Mouse (Mus musculus) heart, postnatal 10 days (tissue): ENCODE measurements around the gene Nyap2. TPM values are rescaled to one million over a fixed set of nuclear protein-coding genes. Genes with fewer than 3 reads are reported as not detected.

Experiments used
- DNase-seq, 2 experiments: peaks; one replicate each; pipeline ENCODE4 v3.0.0; 2021
- intact Hi-C: fragments of 180-260 bp; cut with DNase I; formaldehyde crosslinking; loops from one replicate; pipeline ENCODE4 v1.15.1; 2025
- total RNA-seq, 2 experiments: library from RNA; stranded (reverse); gene quantifications; 2 replicates each; pipeline ENCODE4 v1.2.3; 2021

Gene Nyap2
- total RNA-seq, 2 experiments from 2014 or later = not detected

DNA sequence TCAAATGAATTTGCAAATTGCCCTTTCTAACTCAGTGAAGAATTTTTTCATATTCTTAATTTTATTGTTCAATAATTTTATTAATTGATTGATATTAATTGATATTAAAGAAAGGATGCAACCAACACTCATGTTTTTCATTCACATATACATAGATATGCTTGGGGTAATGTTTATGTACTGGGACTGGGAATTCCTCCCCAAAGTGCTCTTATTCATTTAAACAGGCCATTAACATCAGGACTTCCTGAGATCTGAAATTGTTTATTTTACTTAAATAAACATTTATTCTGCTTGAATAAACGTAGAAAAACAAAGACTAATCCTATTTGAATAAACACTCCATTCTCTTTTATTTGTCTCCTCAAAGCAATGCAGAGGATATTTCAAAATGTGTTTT is 311.0 kb downstream of the Nyap2 start:
- intact Hi-C loops = no loop called here
- no peak for DNase-seq
